Mouse (Mus musculus) liver, adult 2 months (tissue): Measurements from ENCODE around the gene Sat2.

Source experiments
- CTCF ChIP-seq: fragments of 200-500 bp; IDR thresholded peaks from 2 replicates; pipeline ENCODE4 v1.5.1; 2011; ENCODE audit warnings: low read depth, low read length, control low read depth
- POLR2A ChIP-seq: fragments of 200-500 bp; IDR thresholded peaks from 2 replicates; pipeline ENCODE4 v1.6.1; 2011; ENCODE audit warnings: low read length, control low read depth; ENCODE audit not compliant: insufficient read depth; ENCODE audit errors: extremely low read depth

DNA sequence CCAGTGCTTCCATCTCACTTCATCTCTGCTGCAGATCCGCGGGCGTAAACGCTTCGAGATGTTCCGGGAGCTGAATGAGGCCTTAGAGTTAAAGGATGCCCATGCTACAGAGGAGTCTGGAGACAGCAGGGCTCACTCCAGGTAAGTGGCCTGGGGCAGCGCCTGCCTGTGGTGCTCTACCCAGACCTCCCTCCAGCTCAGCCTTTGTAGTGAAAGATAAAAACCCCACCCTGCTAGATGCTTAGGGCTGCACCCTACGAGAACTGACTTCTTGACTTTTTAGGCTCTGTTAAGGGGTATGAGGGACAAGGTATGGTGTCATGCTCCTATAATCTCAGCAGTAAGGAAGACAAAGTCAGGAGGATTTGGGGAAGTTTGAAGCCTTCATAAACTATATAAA, 31.2 kb upstream of the Sat2 start:
- TF ChIP-seq CTCF (no peak), POLR2A (no peak)
